Mouse (Mus musculus): ENCODE results near the gene Ip6k1. TPM values are rescaled to one million over a fixed set of nuclear protein-coding genes. Genes with fewer than 3 reads are reported as not detected.

Ip6k1 gene
- polyA plus RNA-seq, 1 experiment from 2014 or later = 29.2 TPM

- H3K36me3 ChIP-seq (ENCODE audit: control insufficient read depth, insufficient read depth, low read length) = peaks cover 30% of the 10 kb centered on the region
- no peak overlapping the region for H3K4me3 ChIP-seq (ENCODE audit: low read depth, low read length)
- no peaks in the 10 kb centered on the region for H3K9me3 ChIP-seq (ENCODE audit: control insufficient read depth, low read depth, low read length)
- peaks cover 2% of the 10 kb centered on the region; the same call in 1 of the 2 replicates for H3K4me1 ChIP-seq (ENCODE audit: control insufficient read depth, insufficient read depth, low read length)
- H3K9ac ChIP-seq (replicated peaks; ENCODE audit: low read depth, low read length) = no peak overlapping the region
- no peaks in the 10 kb centered on the region for H3K27me3 ChIP-seq (ENCODE audit: control insufficient read depth, insufficient read depth, low read length)
- H3K4me2 ChIP-seq (replicated peaks; ENCODE audit: low read depth, low read length) = no peak overlapping the region
- no peak overlapping the region for H3K27ac ChIP-seq (ENCODE audit: low read length)
- ATAC-seq (ENCODE audit: insufficient number of reproducible peaks, insufficient read depth, low FRiP score, low read depth) = no peak
- WGBS = 65% methylated on average over 1 of the region's 1 CpGs
These were observed 52.8 kb downstream of the Ip6k1 start for GRCm38 (mm10) chr9:108055061-108055460.

GRCm38 (mm10) chr9:108055661-108056237, 53.4 kb downstream of the Ip6k1 start:
- Histone ChIP-seq H3K9me3 (ENCODE audit: control insufficient read depth, low read depth, low read length) (no peaks in the 10 kb centered on the region), H3K27me3 (ENCODE audit: control insufficient read depth, insufficient read depth, low read length) (no peaks in the 10 kb centered on the region), H3K36me3 (ENCODE audit: control insufficient read depth, insufficient read depth, low read length) (peaks cover 25% of the 10 kb centered on the region), H3K27ac (ENCODE audit: low read length) (no peak overlapping the region), H3K4me3 (ENCODE audit: low read depth, low read length) (no peak overlapping the region), H3K4me2 (replicated peaks; ENCODE audit: low read depth, low read length) (no peak overlapping the region), H3K4me1 (ENCODE audit: control insufficient read depth, insufficient read depth, low read length) (no peaks in the 10 kb centered on the region), H3K9ac (replicated peaks; ENCODE audit: low read depth, low read length) (no peak overlapping the region)
- 83% methylated on average over 6 of the region's 6 CpGs for WGBS
- no peak for ATAC-seq (ENCODE audit: insufficient number of reproducible peaks, insufficient read depth, low FRiP score, low read depth)

- H3K9ac ChIP-seq (replicated peaks; ENCODE audit: low read depth, low read length) = no peak overlapping the region
- H3K4me1 ChIP-seq (ENCODE audit: control insufficient read depth, insufficient read depth, low read length) = no peaks in the 10 kb centered on the region
- H3K4me3 ChIP-seq (ENCODE audit: low read depth, low read length) = no peak overlapping the region
- no peak overlapping the region for H3K27ac ChIP-seq (ENCODE audit: low read length)
- H3K9me3 ChIP-seq (ENCODE audit: control insufficient read depth, low read depth, low read length) = no peaks in the 10 kb centered on the region
- 84% methylated on average over 28 of the region's 28 CpGs for WGBS
- peaks cover 17% of the 10 kb centered on the region for H3K36me3 ChIP-seq (ENCODE audit: control insufficient read depth, insufficient read depth, low read length)
- H3K27me3 ChIP-seq (ENCODE audit: control insufficient read depth, insufficient read depth, low read length) = no peaks in the 10 kb centered on the region
- ATAC-seq (ENCODE audit: insufficient number of reproducible peaks, insufficient read depth, low FRiP score, low read depth) = no peak
- no peak overlapping the region for H3K4me2 ChIP-seq (replicated peaks; ENCODE audit: low read depth, low read length)
These were observed 54.3 kb downstream of the Ip6k1 start for GRCm38 (mm10) chr9:108056361-108057261.

GRCm38 (mm10) chr9:108057262-108057562, 54.9 kb downstream of the Ip6k1 start:
- Histone ChIP-seq H3K27me3 (ENCODE audit: control insufficient read depth, insufficient read depth, low read length) (no peaks in the 10 kb centered on the region), H3K27ac (ENCODE audit: low read length) (no peak overlapping the region), H3K4me2 (replicated peaks; ENCODE audit: low read depth, low read length) (no peak overlapping the region), H3K36me3 (ENCODE audit: control insufficient read depth, insufficient read depth, low read length) (peaks cover 17% of the 10 kb centered on the region), H3K4me3 (ENCODE audit: low read depth, low read length) (no peak overlapping the region), H3K9me3 (ENCODE audit: control insufficient read depth, low read depth, low read length) (no peaks in the 10 kb centered on the region), H3K4me1 (ENCODE audit: control insufficient read depth, insufficient read depth, low read length) (no peaks in the 10 kb centered on the region), H3K9ac (replicated peaks; ENCODE audit: low read depth, low read length) (no peak overlapping the region)
- WGBS = 81% methylated on average over 5 of the region's 5 CpGs
- no peak for ATAC-seq (ENCODE audit: insufficient number of reproducible peaks, insufficient read depth, low FRiP score, low read depth)

GRCm38 (mm10) chr9:108058291-108058690, 56.0 kb downstream of the Ip6k1 start:
- no peak overlapping the region for H3K9ac ChIP-seq (replicated peaks; ENCODE audit: low read depth, low read length)
- no peak overlapping the region for H3K27ac ChIP-seq (ENCODE audit: low read length)
- peaks cover 23% of the 10 kb centered on the region for H3K36me3 ChIP-seq (ENCODE audit: control insufficient read depth, insufficient read depth, low read length)
- H3K4me1 ChIP-seq (ENCODE audit: control insufficient read depth, insufficient read depth, low read length) = no peaks in the 10 kb centered on the region
- no peaks in the 10 kb centered on the region for H3K9me3 ChIP-seq (ENCODE audit: control insufficient read depth, low read depth, low read length)
- H3K4me3 ChIP-seq (ENCODE audit: low read depth, low read length) = no peak overlapping the region
- no peaks in the 10 kb centered on the region for H3K27me3 ChIP-seq (ENCODE audit: control insufficient read depth, insufficient read depth, low read length)
- ATAC-seq (ENCODE audit: insufficient number of reproducible peaks, insufficient read depth, low FRiP score, low read depth) = no peak
- no peak overlapping the region for H3K4me2 ChIP-seq (replicated peaks; ENCODE audit: low read depth, low read length)
- 89% methylated on average over 9 of the region's 9 CpGs for WGBS

- H3K4me2 ChIP-seq (replicated peaks; ENCODE audit: low read depth, low read length) = no peak overlapping the region
- H3K4me1 ChIP-seq (ENCODE audit: control insufficient read depth, insufficient read depth, low read length) = no peaks in the 10 kb centered on the region
- no peak overlapping the region for H3K4me3 ChIP-seq (ENCODE audit: low read depth, low read length)
- ATAC-seq (ENCODE audit: insufficient number of reproducible peaks, insufficient read depth, low FRiP score, low read depth) = no peak
- H3K27me3 ChIP-seq (ENCODE audit: control insufficient read depth, insufficient read depth, low read length) = no peaks in the 10 kb centered on the region
- no peak overlapping the region for H3K9ac ChIP-seq (replicated peaks; ENCODE audit: low read depth, low read length)
- H3K36me3 ChIP-seq (ENCODE audit: control insufficient read depth, insufficient read depth, low read length) = peaks cover 16% of the 10 kb centered on the region
- WGBS = 86% methylated on average over 3 of the region's 3 CpGs
- no peak overlapping the region for H3K27ac ChIP-seq (ENCODE audit: low read length)
- no peaks in the 10 kb centered on the region for H3K9me3 ChIP-seq (ENCODE audit: control insufficient read depth, low read depth, low read length)
These were observed 59.8 kb downstream of the Ip6k1 start for GRCm38 (mm10) chr9:108062142-108062541.

GRCm38 (mm10) chr9:108063361-108063760, 61.1 kb downstream of the Ip6k1 start:
- Histone ChIP-seq H3K9me3 (ENCODE audit: control insufficient read depth, low read depth, low read length) (no peaks in the 10 kb centered on the region), H3K4me3 (ENCODE audit: low read depth, low read length) (no peak overlapping the region), H3K4me2 (replicated peaks; ENCODE audit: low read depth, low read length) (no peak overlapping the region), H3K27ac (ENCODE audit: low read length) (no peak overlapping the region), H3K4me1 (ENCODE audit: control insufficient read depth, insufficient read depth, low read length) (0 out of 2 replicates have a peak, but pooled peaks cover 4% of the 10 kb centered on the region), H3K9ac (replicated peaks; ENCODE audit: low read depth, low read length) (no peak overlapping the region), H3K27me3 (ENCODE audit: control insufficient read depth, insufficient read depth, low read length) (no peaks in the 10 kb centered on the region), H3K36me3 (ENCODE audit: control insufficient read depth, insufficient read depth, low read length) (peaks cover 16% of the 10 kb centered on the region)
- 83% methylated on average over 12 of the region's 12 CpGs for WGBS
- no peak for ATAC-seq (ENCODE audit: insufficient number of reproducible peaks, insufficient read depth, low FRiP score, low read depth)

- Histone ChIP-seq H3K4me1 (ENCODE audit: control insufficient read depth, insufficient read depth, low read length) (0 out of 2 replicates have a peak, but pooled peaks cover 4% of the 10 kb centered on the region), H3K27ac (ENCODE audit: low read length) (no peak overlapping the region), H3K36me3 (ENCODE audit: control insufficient read depth, insufficient read depth, low read length) (peaks cover 15% of the 10 kb centered on the region), H3K9me3 (ENCODE audit: control insufficient read depth, low read depth, low read length) (no peaks in the 10 kb centered on the region), H3K4me3 (ENCODE audit: low read depth, low read length) (no peak overlapping the region), H3K27me3 (ENCODE audit: control insufficient read depth, insufficient read depth, low read length) (no peaks in the 10 kb centered on the region), H3K9ac (replicated peaks; ENCODE audit: low read depth, low read length) (no peak overlapping the region), H3K4me2 (replicated peaks; ENCODE audit: low read depth, low read length) (no peak overlapping the region)
- WGBS = 36% methylated on average over 5 of the region's 5 CpGs
- ATAC-seq (ENCODE audit: insufficient number of reproducible peaks, insufficient read depth, low FRiP score, low read depth) = no peak
These were observed 63.2 kb downstream of the Ip6k1 start for GRCm38 (mm10) chr9:108065491-108066011.
